Mouse (Mus musculus): ENCODE data around the gene Gm13043. TPM values are rescaled to one million over a fixed set of nuclear protein-coding genes. Genes with fewer than 3 reads are reported as not detected.
"Not testable (repeated sequence)": the region's sequence is repeated elsewhere in the genome, so short reads cannot be mapped to it uniquely, and the experiment has no call there.

Gene Gm13043
- not detected in 2 replicates for polyA plus RNA-seq (2012; rRNA removed)

GRCm38 (mm10) chr4:143511043-143511442 is at the start of gene Gm13043:
Gene Gm13043, plus strand, starts transcription at chr4:143511343.
- no peak within 1 kb of the TSS for H3K27ac ChIP-seq (ENCODE audit: control insufficient read depth, insufficient read depth, low read depth, low read length)
- H3K27me3 ChIP-seq (ENCODE audit: control insufficient read depth, insufficient read depth, low read length), result no peaks in the 10 kb centered on the region
- TF ChIP-seq CTCF (IDR thresholded peaks at IDR 0.05; ENCODE audit: control insufficient read depth, insufficient read depth, insufficient replicate concordance, low read depth, low read length), result no peak
- no peak for TF ChIP-seq POLR2A (IDR thresholded peaks at IDR 0.05; ENCODE audit: control insufficient read depth, low read depth, low read length)
- no peaks in the 10 kb centered on the region for H3K4me1 ChIP-seq (ENCODE audit: control insufficient read depth, insufficient read depth, low read length)
- no peak within 1 kb of the TSS for H3K4me3 ChIP-seq (ENCODE audit: control insufficient read depth, low read depth, low read length)
- H3K36me3 ChIP-seq (ENCODE audit: control insufficient read depth, insufficient read depth, low read length), result no peaks in the 10 kb centered on the region

GRCm38 (mm10) chr4:143535654-143536053 is 24.5 kb downstream of the Gm13043 start, which contains the start of gene Gm13040:
Gene Gm13040, plus strand, starts transcription at chr4:143535954.
- H3K4me1 ChIP-seq (ENCODE audit: control insufficient read depth, insufficient read depth, low read length); H3K36me3 ChIP-seq (ENCODE audit: control insufficient read depth, insufficient read depth, low read length); H3K27me3 ChIP-seq (ENCODE audit: control insufficient read depth, insufficient read depth, low read length); H3K4me3 ChIP-seq (ENCODE audit: control insufficient read depth, low read depth, low read length); H3K27ac ChIP-seq (ENCODE audit: control insufficient read depth, insufficient read depth, low read depth, low read length): not testable (repeated sequence)

GRCm38 (mm10) chr4:143551400-143551799 is 40.3 kb downstream of the Gm13043 start, which contains the start of the genes BC080695 and Gm13057:
Gene BC080695, plus strand, starts transcription at chr4:143551700.
Gene Gm13057, plus strand, starts transcription at chr4:143551709.
- H3K4me3 ChIP-seq (ENCODE audit: control insufficient read depth, low read depth, low read length); H3K4me1 ChIP-seq (ENCODE audit: control insufficient read depth, insufficient read depth, low read length); H3K27ac ChIP-seq (ENCODE audit: control insufficient read depth, insufficient read depth, low read depth, low read length); H3K27me3 ChIP-seq (ENCODE audit: control insufficient read depth, insufficient read depth, low read length); H3K36me3 ChIP-seq (ENCODE audit: control insufficient read depth, insufficient read depth, low read length): not testable (repeated sequence)

Other genes with a start within 250 kb of the Gm13043 start
- 1.3 and 2.0 TPM in 2 replicates for gene Pdpn, start 211.8 kb upstream of the Gm13043 start, polyA plus RNA-seq (2012; rRNA removed)
- gene Lrrc38, start 161.6 kb upstream of the Gm13043 start, polyA plus RNA-seq (2012; rRNA removed), result 0.31 and 0.35 TPM in 2 replicates
- gene Pramel1, start 116.9 kb upstream of the Gm13043 start, polyA plus RNA-seq (2012; rRNA removed), result 9.3 and 12.3 TPM in 2 replicates
- gene Pramef8, start 98.9 kb upstream of the Gm13043 start, polyA plus RNA-seq (2012; rRNA removed), result 9.8 and 10.3 TPM in 2 replicates
- 0.07 and 0.15 TPM in 2 replicates for gene Oog4, start 61.0 kb upstream of the Gm13043 start, polyA plus RNA-seq (2012; rRNA removed)
- not detected in 2 replicates for gene Gm13040, start 24.6 kb downstream of the Gm13043 start, polyA plus RNA-seq (2012; rRNA removed)
- gene BC080695, start 40.4 kb downstream of the Gm13043 start, polyA plus RNA-seq (2012; rRNA removed), result not detected in 2 replicates
- not detected in 2 replicates for gene Gm13057, start 40.4 kb downstream of the Gm13043 start, polyA plus RNA-seq (2012; rRNA removed)
- gene Gm13083, start 103.7 kb downstream of the Gm13043 start, polyA plus RNA-seq (2012; rRNA removed), result not detected in 2 replicates
- gene Gm13088, start 145.9 kb downstream of the Gm13043 start, polyA plus RNA-seq (2012; rRNA removed), result not detected in 2 replicates
- not detected in 2 replicates for gene Gm13089, start 191.4 kb downstream of the Gm13043 start, polyA plus RNA-seq (2012; rRNA removed)
- not detected in 2 replicates for gene Gm13078, start 208.1 kb downstream of the Gm13043 start, polyA plus RNA-seq (2012; rRNA removed)

All from testis, adult 2 months (tissue).